Mouse (Mus musculus): ENCODE measurements around the gene Clca3a2. TPM values are rescaled to one million over a fixed set of nuclear protein-coding genes. Genes with fewer than 3 reads are reported as not detected.
"Not testable (repeated sequence)": the region's sequence is repeated elsewhere in the genome, so short reads cannot be mapped to it uniquely, and the experiment has no call there.

Gene Clca3a2
- polyA plus RNA-seq, 1 experiment: 0.50 TPM

GRCm38 (mm10) chr3:144811821-144812220 lies 7.5 kb downstream of the Clca3a2 start:
- TF ChIP-seq CTCF (IDR thresholded peaks at IDR 0.05; ENCODE audit: extremely low read depth, insufficient read depth, insufficient read length, insufficient replicate concordance) (no peak), POLR2A (IDR thresholded peaks at IDR 0.05; ENCODE audit: low read depth, low read length) (no peak)
- Histone ChIP-seq H3K27me3 (ENCODE audit: control insufficient read depth, insufficient read depth, low read length) (no peaks in the 10 kb centered on the region), H3K4me1 (ENCODE audit: control insufficient read depth, insufficient read depth, insufficient read length) (no peaks in the 10 kb centered on the region), H3K36me3 (ENCODE audit: control insufficient read depth, insufficient read depth, low read length) (no peaks in the 10 kb centered on the region), H3K27ac (ENCODE audit: insufficient read depth, low read length) (no peak overlapping the region), H3K4me3 (ENCODE audit: extremely low read depth, insufficient read depth, insufficient read length) (no peak overlapping the region)
- DNase-seq (ENCODE audit: low read depth in 1 of 2, low spot score in 2 of 2): no peak
- 46% methylated on average over 3 of the region's 3 CpGs for WGBS

DNA sequence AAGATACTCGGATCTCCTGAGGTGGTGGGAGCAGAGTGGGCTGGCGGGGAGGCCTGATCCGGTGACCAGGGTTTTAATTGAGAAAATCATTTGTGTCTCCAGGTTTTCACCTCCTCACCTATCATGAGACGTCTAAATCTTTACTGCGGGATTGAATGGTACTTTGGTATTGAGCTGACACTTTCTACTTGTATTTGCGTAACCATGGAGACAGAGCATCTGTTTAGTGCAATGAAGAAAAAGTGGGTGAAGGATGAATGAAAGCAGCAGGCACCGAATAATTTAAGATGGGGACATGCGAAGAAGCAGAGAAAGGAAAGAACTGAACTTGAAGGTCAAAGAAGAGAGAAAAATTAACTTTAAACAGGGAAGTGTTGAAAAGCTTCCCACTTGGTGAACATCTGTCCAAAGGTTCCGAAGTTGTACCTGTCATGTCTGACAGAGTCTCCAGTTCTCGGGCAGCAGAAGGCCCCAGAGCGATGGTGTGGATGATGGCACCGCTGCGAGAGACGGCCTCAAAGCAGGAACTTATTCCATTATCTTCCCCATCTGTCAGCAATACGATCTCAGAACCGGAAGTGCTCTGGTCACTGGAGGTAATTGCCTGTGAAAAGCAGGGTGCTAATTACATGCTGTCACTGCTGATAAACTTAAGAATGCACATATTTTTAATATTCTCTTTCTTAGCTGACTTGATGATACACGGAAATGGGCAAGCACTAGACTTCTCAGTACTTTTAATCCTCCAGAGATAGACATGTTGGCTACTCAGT lies 11.0 kb downstream of the Clca3a2 start:
- not testable (repeated sequence) for H3K4me3 ChIP-seq (ENCODE audit: extremely low read depth, insufficient read depth, insufficient read length); DNase-seq (ENCODE audit: low read depth in 1 of 2, low spot score in 2 of 2); H3K27ac ChIP-seq (ENCODE audit: insufficient read depth, low read length); H3K36me3 ChIP-seq (ENCODE audit: control insufficient read depth, insufficient read depth, low read length); H3K27me3 ChIP-seq (ENCODE audit: control insufficient read depth, insufficient read depth, low read length); H3K4me1 ChIP-seq (ENCODE audit: control insufficient read depth, insufficient read depth, insufficient read length)
- WGBS: 74% methylated on average over 16 of the region's 17 CpGs

DNA sequence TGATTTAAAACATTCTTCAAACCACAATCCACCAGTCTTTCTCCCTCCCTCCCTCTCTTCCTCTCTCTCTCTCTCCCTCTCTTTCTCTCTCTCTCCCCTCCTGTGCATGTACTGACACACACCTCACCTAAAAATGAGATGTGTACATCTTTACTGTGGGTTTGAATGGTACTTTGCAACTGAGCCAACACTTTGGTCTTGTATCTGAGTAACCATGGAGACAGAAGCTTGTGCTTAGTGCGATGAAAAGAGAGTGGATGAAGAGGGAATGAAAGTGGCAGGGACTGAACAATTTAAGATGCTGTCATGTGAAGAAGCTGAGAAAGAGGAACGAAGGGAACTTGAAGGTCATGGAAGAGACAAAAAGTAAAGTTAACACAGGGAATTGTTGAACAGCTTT lies 12.7 kb downstream of the Clca3a2 start:
- H3K36me3 ChIP-seq (ENCODE audit: control insufficient read depth, insufficient read depth, low read length); H3K4me1 ChIP-seq (ENCODE audit: control insufficient read depth, insufficient read depth, insufficient read length); H3K27ac ChIP-seq (ENCODE audit: insufficient read depth, low read length); H3K27me3 ChIP-seq (ENCODE audit: control insufficient read depth, insufficient read depth, low read length); DNase-seq (ENCODE audit: low read depth in 1 of 2, low spot score in 2 of 2); H3K4me3 ChIP-seq (ENCODE audit: extremely low read depth, insufficient read depth, insufficient read length): not testable (repeated sequence)
- WGBS: 70% methylated on average over 2 of the region's 2 CpGs

DNA sequence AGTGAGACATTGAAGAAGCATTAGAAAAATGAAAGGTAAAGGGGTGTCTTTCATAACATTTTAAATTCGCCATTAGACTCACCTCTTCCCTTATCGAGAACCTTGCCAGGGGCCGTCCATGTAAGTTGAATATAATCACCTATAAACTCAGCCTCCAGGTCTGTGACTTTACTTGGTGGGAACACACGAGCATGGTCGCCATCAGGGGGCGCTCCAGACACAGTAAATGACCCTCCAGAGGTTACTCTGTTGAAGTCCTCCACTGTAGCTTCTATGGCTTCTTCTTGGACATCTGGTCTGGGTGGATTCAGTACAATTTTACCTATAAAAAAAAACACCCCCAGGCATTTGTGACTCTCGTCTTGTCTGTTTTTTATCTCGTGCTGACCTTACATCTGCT lies 17.4 kb downstream of the Clca3a2 start:
- H3K36me3 ChIP-seq (ENCODE audit: control insufficient read depth, insufficient read depth, low read length): no peaks in the 10 kb centered on the region
- H3K4me1 ChIP-seq (ENCODE audit: control insufficient read depth, insufficient read depth, insufficient read length): no peaks in the 10 kb centered on the region
- no peak for TF ChIP-seq CTCF (IDR thresholded peaks at IDR 0.05; ENCODE audit: extremely low read depth, insufficient read depth, insufficient read length, insufficient replicate concordance)
- TF ChIP-seq POLR2A (IDR thresholded peaks at IDR 0.05; ENCODE audit: low read depth, low read length): no peak
- no peak for DNase-seq (ENCODE audit: low read depth in 1 of 2, low spot score in 2 of 2)
- no peaks in the 10 kb centered on the region for H3K27me3 ChIP-seq (ENCODE audit: control insufficient read depth, insufficient read depth, low read length)
- no peak overlapping the region for H3K4me3 ChIP-seq (ENCODE audit: extremely low read depth, insufficient read depth, insufficient read length)
- no peak overlapping the region for H3K27ac ChIP-seq (ENCODE audit: insufficient read depth, low read length)
- WGBS: 44% methylated on average over 8 of the region's 8 CpGs

DNA sequence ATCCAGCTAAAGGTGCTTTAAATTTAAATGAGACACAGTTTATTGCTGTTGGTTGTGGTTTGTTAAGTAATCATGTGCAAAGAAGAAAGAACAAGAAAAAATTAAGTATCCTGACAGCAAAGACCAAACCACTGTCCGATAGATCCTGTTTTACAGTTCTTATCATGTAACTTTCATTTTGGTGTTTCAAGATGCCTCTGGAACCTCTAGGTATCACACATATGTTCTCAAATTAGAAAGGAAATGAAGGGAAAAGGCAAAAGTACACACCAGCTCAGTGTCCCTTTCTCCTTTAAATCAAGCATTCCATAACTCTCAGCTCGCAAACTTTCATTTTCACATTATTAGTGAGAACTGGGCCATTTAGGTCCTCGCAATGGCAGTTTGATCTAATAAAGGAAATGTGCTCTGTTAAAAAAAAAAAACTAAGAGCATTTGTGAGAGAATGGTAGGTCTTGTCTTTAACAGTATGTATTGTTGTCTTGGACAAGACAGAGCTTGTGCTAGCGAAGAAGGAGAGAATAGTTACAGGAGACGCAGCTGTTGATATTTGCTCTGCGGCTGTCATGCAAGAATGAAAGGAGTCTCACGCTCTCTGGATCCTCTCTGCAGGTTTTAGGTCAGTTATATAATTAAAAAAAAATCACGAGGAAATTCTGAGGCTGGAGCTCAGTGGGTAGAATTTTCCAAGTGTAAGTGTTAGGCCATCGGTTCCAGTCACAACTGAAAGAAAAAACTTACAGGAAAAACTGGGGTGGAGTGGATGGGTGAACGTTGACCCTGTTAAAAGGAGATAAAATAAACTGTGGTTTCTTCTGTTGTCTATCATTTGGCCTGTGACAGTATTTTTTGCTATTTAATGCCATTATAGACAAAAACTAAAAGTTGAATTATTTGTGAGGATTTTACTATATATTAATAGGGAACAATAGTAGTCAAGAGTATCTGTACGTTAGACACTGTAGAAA lies 33.8 kb downstream of the Clca3a2 start:
- no peaks in the 10 kb centered on the region for H3K4me1 ChIP-seq (ENCODE audit: control insufficient read depth, insufficient read depth, insufficient read length)
- H3K4me3 ChIP-seq (ENCODE audit: extremely low read depth, insufficient read depth, insufficient read length): no peak overlapping the region
- H3K27ac ChIP-seq (ENCODE audit: insufficient read depth, low read length): no peak overlapping the region
- TF ChIP-seq POLR2A (IDR thresholded peaks at IDR 0.05; ENCODE audit: low read depth, low read length): no peak
- TF ChIP-seq CTCF (IDR thresholded peaks at IDR 0.05; ENCODE audit: extremely low read depth, insufficient read depth, insufficient read length, insufficient replicate concordance): no peak
- WGBS: 78% methylated on average over 11 of the region's 11 CpGs
- H3K27me3 ChIP-seq (ENCODE audit: control insufficient read depth, insufficient read depth, low read length): no peaks in the 10 kb centered on the region
- DNase-seq (ENCODE audit: low read depth in 1 of 2, low spot score in 2 of 2): no peak
- H3K36me3 ChIP-seq (ENCODE audit: control insufficient read depth, insufficient read depth, low read length): no peaks in the 10 kb centered on the region

DNA sequence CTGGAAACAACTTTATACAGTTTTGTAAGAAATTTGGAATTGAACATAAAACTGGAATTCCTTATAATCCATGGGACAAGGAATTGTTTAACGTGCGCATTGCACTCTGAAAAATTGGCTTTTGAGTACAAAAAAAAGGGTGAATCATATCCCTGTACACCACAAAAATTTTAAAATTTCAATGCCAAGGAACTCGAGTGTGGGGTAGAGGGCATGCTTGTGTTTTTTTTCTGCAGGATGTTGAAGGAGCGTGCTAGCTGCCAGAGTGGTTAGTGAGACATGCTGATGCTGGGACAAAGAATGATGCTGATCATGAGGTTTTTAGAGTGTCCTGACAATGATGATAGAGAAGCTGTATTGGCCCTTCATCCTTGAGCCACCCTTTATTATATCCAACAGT lies 54.1 kb downstream of the Clca3a2 start:
- WGBS: 85% methylated on average over 4 of the region's 4 CpGs
- DNase-seq (ENCODE audit: low read depth in 1 of 2, low spot score in 2 of 2): no peak
- no peaks in the 10 kb centered on the region for H3K27me3 ChIP-seq (ENCODE audit: control insufficient read depth, insufficient read depth, low read length)

GRCm38 (mm10) chr3:144761454-144761853 lies 57.8 kb downstream of the Clca3a2 start:
- TF ChIP-seq CTCF (IDR thresholded peaks at IDR 0.05; ENCODE audit: extremely low read depth, insufficient read depth, insufficient read length, insufficient replicate concordance): no peak
- no peak for TF ChIP-seq POLR2A (IDR thresholded peaks at IDR 0.05; ENCODE audit: low read depth, low read length)
- WGBS: 44% methylated on average over 6 of the region's 6 CpGs
- no peak overlapping the region for H3K4me3 ChIP-seq (ENCODE audit: extremely low read depth, insufficient read depth, insufficient read length)
- no peaks in the 10 kb centered on the region for H3K27me3 ChIP-seq (ENCODE audit: control insufficient read depth, insufficient read depth, low read length)
- no peak overlapping the region for H3K27ac ChIP-seq (ENCODE audit: insufficient read depth, low read length)
- H3K36me3 ChIP-seq (ENCODE audit: control insufficient read depth, insufficient read depth, low read length): no peaks in the 10 kb centered on the region
- no peak for DNase-seq (ENCODE audit: low read depth in 1 of 2, low spot score in 2 of 2)
- H3K4me1 ChIP-seq (ENCODE audit: control insufficient read depth, insufficient read depth, insufficient read length): no peaks in the 10 kb centered on the region

More for the DNA sequence above, 54.1 kb downstream of the Clca3a2 start:
- TF ChIP-seq POLR2A (IDR thresholded peaks at IDR 0.05; ENCODE audit: low read depth, low read length) (no peak), CTCF (IDR thresholded peaks at IDR 0.05; ENCODE audit: extremely low read depth, insufficient read depth, insufficient read length, insufficient replicate concordance) (no peak)
- Histone ChIP-seq H3K4me3 (ENCODE audit: extremely low read depth, insufficient read depth, insufficient read length) (no peak overlapping the region), H3K27ac (ENCODE audit: insufficient read depth, low read length) (no peak overlapping the region), H3K36me3 (ENCODE audit: control insufficient read depth, insufficient read depth, low read length) (no peaks in the 10 kb centered on the region), H3K4me1 (ENCODE audit: control insufficient read depth, insufficient read depth, insufficient read length) (no peaks in the 10 kb centered on the region)
